Mouse (Mus musculus): ENCODE measurements at regions not wholly inside any gene's neighbourhood (a gene's known extent, or its start where the extent isn't known, plus 50 kb on each side); places are given as distances from the start of the nearest gene placed in this dataset.

DNA sequence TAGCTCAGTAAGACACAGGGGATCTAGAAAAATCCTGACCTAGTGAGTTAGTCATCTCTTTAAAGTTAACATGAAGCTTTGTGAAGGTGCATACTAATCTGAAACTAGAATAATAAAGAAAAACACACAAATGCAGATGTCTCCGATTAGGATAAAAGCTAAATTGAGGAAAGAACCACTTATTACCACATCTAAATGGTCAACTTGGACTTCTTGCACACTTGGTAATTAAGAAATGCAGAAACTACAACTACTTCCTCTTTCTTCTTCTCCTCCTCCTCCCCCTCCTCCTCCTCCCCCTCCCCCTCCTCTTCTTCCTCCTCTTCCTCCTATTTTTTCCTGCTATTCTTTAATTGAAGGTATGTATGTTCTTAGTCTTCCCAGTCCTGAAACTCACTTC lies 116.3 kb downstream of the Dkk1 start:
- no peak for DNase-seq

GRCm38 (mm10) chr19:30435054-30435738 lies 114.3 kb downstream of the Dkk1 start:
- DNase-seq = no peak

GRCm38 (mm10) chr19:30450869-30451542 lies 98.5 kb downstream of the Dkk1 start:
- no peak for DNase-seq

GRCm38 (mm10) chr19:30451543-30451920 lies 97.9 kb downstream of the Dkk1 start:
- DNase-seq = no peak

DNA sequence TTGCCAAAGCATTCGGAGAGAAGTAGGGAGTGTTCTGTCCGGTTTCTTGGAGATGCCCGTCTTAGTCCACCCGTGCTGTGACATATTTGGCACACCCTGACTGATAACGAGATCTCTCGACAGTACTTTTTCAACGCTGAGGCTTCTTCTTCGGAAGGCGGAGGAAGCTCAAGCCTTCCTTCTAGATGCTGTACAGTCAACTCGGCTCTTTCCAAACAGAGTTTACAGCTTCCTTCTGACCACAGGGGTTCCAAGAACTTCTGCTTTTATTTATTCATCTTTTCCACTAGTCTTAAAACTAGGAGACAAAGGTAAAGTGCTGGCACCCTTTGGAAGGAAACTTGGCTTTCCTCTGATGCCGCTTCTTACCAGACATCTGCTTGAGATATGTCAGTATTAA lies 96.8 kb downstream of the Dkk1 start:
- DNase-seq = no peak

DNA sequence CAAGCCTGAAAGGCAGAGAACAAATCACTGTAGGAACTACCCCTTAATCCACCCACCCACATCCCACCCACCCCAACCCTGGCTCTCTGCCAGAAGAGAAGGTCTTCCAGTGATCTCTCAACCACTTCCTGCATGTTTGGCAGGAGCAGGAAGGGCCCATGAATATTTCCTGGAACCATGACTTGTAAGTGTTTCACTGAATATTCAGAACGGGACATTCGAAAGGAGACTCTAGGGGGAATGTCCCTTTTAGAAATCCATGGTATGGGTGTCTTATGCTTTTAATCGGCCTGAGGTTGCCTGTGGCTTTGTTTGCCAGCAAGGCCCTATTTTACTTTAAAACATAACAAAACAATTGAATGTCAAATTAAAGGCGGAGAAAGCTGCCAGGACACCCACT lies 66.0 kb downstream of the Dkk1 start:
- DNase-seq = no peak

GRCm38 (mm10) chr19:30489786-30490185 lies 59.7 kb downstream of the Dkk1 start:
- no peak for DNase-seq

- no peak for DNase-seq
Measured at GRCm38 (mm10) chr19:30490916-30491315, 58.5 kb downstream of the Dkk1 start.
